Mouse (Mus musculus): ENCODE data around the gene Ttc39b.

Gene Ttc39b

DNA sequence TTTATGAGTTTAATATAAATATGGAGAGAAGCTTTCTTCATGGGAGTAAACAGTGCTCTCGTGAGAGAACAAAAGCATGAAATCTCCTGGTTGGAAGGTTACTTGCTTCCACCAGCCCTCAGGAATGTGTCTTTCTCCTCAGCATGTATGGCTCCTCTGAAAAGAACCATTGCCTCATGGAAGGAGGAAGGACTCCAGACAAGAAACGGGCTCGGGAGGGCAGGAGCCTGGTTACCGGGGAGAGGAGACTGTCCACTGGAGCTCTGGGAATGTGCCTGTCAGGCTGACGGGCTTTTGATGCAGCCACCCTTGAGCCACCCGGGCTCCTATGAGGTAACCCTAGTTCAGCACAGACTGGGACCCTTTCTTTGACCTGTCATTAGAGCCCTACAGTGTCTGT lies 137.6 kb downstream of the Ttc39b start:
- no peak for ATAC-seq (ENCODE audit: low TSS enrichment)

DNA sequence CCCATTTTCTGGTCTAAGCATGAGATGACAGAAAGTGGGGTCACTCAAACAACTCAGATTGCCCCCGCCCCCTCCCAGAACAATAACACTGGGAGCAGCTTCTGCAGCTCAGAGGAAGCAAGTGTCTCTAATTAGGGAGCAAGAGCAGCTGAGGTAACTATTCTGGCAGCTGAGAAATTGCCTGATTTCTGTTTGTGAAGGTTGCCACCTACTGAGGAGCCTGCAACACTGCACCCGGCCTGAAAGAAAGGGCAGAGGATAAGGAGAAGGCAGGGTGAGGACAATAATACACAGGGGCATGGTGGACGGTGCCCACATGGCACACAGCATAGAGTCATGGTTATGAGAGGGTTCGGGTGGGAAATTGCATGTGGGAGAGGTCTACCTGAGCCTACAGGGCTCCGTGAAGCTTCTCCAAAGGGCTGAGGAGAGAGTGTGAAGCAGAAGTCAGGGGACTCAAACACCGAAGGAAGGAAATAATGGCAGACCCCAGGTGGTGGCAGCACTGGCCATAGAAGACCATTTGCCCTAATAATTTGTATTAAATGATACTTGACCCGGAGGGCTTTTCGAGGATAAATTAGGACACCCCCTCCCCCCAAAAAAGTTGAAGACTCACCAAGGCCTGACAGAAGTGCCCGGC lies 140.6 kb downstream of the Ttc39b start:
- ATAC-seq (ENCODE audit: low TSS enrichment), result peak; percentile 99

DNA sequence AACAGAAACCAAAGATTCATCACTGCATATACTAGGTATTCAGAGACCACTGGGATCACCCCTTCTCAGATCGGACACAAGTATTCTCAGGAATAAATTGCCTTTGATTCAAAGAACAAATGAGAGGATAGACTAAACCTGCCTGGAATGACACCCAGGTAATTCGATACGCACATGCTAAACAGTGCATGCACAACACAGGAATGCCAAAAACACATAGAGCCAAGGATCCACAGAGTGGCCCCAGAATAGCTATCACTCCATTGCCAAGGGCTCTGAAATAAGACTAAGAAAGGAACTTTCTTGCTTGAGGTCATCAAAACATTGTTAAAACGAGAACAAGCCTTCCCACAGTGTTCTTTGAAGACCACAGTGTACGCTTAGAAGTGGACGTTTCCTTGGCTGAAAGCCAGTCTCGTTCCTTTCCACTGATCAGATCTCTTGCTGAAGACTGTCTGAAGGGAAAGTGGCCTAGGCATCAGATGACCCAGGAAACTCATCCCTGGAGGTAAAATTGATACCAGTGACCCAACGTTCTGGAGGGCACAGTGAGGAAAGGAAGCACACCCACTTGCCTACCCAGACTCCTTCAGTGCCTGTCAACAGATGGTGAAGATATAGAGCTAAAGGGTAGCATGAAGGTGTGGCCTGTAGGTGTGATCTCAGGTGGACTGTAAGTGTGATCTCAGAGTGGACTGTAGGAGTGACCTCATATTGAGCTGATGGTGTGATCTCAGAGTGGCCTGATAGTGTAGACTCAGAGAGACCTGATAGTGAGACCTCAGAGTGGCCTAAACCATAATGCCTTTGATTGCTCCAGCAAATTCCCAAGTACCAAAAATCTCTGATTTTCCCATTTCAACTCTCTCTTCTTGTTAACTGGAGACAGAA lies 141.6 kb downstream of the Ttc39b start:
- no peak for ATAC-seq (ENCODE audit: low TSS enrichment)

DNA sequence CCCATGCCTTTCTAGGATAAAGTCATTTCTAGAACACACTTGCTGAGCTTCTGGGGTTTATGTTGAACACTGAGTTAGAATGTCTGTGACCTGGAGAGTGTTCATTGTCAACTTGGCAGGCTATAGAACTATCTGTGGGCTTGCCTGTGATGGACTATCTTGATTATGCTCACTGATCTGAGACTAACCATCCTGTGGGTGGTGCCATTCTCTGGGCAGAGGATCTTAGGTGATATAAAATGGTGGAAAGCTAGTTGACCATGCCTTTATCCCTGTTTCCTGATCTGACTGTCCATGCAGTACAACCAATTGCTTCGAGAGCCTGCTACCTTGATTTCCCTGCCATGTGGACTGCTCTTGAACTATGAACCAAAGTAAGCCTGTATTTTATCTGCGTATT lies 146.6 kb downstream of the Ttc39b start:
- no peak for ATAC-seq (ENCODE audit: low TSS enrichment)

DNA sequence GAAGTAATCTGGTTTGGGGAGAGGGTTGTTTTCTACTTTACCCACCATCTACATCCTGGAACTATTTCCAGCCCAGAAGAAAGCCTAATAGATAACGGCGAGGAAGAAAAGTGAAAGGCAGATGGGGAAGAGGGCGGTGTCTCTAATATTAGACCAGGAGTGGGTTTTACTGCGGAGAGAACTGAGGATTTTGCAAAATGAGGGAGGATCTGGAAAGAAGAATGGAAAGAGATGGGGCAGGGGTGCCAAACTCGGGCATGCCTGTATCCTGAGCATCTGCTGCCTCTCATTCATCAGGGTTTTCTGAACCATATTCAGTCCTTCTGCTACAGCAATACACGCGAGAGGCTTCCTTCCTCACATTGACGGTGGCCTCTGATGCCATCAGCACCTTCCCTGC lies 149.1 kb downstream of the Ttc39b start:
- peak; percentile 36 for ATAC-seq (ENCODE audit: low TSS enrichment)

DNA sequence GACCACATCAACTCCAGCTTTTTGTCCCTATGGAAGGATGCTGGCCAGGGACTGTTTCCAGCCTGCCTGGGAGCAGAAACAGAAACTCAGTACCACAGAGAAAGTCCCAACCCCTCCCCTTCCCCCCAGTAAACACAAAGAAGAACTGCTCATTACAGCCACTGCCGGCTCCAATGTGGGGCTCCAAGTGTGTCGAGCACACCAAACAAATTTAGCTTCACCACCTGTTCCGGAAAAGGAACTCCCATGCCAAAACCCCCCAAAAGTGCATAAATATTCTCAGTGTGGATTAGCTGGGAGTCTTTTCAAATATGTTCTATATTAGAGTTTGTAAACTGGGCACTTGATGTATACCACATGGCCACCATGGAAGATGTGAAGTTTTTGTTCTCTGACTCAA lies 151.8 kb downstream of the Ttc39b start:
- ATAC-seq (ENCODE audit: low TSS enrichment), result peak; percentile 66; the same call in 1 of the 2 replicates

DNA sequence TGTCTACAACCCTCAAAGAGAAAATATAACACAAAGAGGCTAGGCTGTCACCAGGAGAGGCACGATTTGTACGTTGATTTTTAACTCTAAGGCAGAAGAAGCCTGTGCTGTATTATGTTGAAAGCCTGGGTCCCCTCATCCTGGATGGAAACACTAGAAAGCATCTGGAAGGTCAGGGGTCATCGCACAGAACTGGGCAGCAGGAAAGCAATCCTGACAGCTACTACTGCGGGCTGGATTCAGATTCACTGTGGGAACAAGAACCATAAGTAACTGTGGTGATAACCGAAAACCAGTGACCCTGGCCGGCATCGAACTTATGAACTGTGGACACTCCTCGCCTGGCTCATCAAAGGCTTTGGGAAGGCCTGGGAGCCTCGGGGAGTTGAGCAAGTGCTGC lies 153.3 kb downstream of the Ttc39b start:
- no peak for ATAC-seq (ENCODE audit: low TSS enrichment)
